Mouse (Mus musculus) activated CD4-positive, CD25-positive, alpha-beta regulatory T cell, adult 4 months (primary cell): ENCODE data around the gene Fbn1. TPM values are rescaled to one million over a fixed set of nuclear protein-coding genes. Genes with fewer than 3 reads are reported as not detected.

ENCODE experiments used
- ATAC-seq: one replicate; pipeline ENCODE4 v1.8.0; 2017
- polyA plus RNA-seq, 2 experiments: library from polyadenylated mRNA; unstranded; fragments of 100-300 nt; shearing (Covaris generic); gene quantifications; one replicate each; pipeline ENCODE4 v1.2.1; 2017

Gene Fbn1
- polyA plus RNA-seq, 2 experiments from 2014 or later: not detected

- ATAC-seq: no peak
Measured at GRCm38 (mm10) chr2:125386221-125386965, 121.4 kb downstream of the Fbn1 start.

- ATAC-seq: no peak
Measured at GRCm38 (mm10) chr2:125384941-125385340, 122.9 kb downstream of the Fbn1 start.

GRCm38 (mm10) chr2:125384415-125384814 is 123.4 kb downstream of the Fbn1 start:
- ATAC-seq: no peak

- ATAC-seq: no peak
Measured at GRCm38 (mm10) chr2:125383273-125383641, 124.5 kb downstream of the Fbn1 start.

GRCm38 (mm10) chr2:125382613-125383272 is 125.0 kb downstream of the Fbn1 start:
- no peak for ATAC-seq

GRCm38 (mm10) chr2:125380086-125380485 is 127.7 kb downstream of the Fbn1 start:
- no peak for ATAC-seq

- ATAC-seq: no peak
Measured at GRCm38 (mm10) chr2:125379206-125379605, 128.6 kb downstream of the Fbn1 start.

- no peak for ATAC-seq
Measured at GRCm38 (mm10) chr2:125375926-125376325, 131.9 kb downstream of the Fbn1 start.

GRCm38 (mm10) chr2:125375301-125375700 is 132.5 kb downstream of the Fbn1 start:
- no peak for ATAC-seq

GRCm38 (mm10) chr2:125369666-125370065 is 138.1 kb downstream of the Fbn1 start:
- no peak for ATAC-seq

GRCm38 (mm10) chr2:125368616-125369015 is 139.2 kb downstream of the Fbn1 start:
- ATAC-seq: no peak

GRCm38 (mm10) chr2:125361661-125362060 is 146.1 kb downstream of the Fbn1 start:
- ATAC-seq: no peak

- no peak for ATAC-seq
Measured at GRCm38 (mm10) chr2:125356486-125356885, 151.3 kb downstream of the Fbn1 start.

- ATAC-seq: no peak
Measured at GRCm38 (mm10) chr2:125356068-125356467, 151.7 kb downstream of the Fbn1 start.

GRCm38 (mm10) chr2:125355216-125355971 is 152.4 kb downstream of the Fbn1 start:
- ATAC-seq: no peak

GRCm38 (mm10) chr2:125354587-125354986 is 153.2 kb downstream of the Fbn1 start:
- no peak for ATAC-seq

GRCm38 (mm10) chr2:125349144-125349543 is 158.6 kb downstream of the Fbn1 start:
- ATAC-seq: no peak

GRCm38 (mm10) chr2:125342181-125342950 is 165.4 kb downstream of the Fbn1 start:
- no peak for ATAC-seq

- ATAC-seq: no peak
Measured at GRCm38 (mm10) chr2:125340381-125340780, 167.4 kb downstream of the Fbn1 start.

GRCm38 (mm10) chr2:125337239-125337638 is 170.6 kb downstream of the Fbn1 start:
- ATAC-seq: no peak

- no peak for ATAC-seq
Measured at GRCm38 (mm10) chr2:125335206-125335605, 172.6 kb downstream of the Fbn1 start.

GRCm38 (mm10) chr2:125334163-125334562 is 173.6 kb downstream of the Fbn1 start:
- ATAC-seq: no peak

- no peak for ATAC-seq
Measured at GRCm38 (mm10) chr2:125331581-125331980, 176.2 kb downstream of the Fbn1 start.
